8 mouse cellular contexts compared by ENCODE assay signal in the genomic region with DNA sequence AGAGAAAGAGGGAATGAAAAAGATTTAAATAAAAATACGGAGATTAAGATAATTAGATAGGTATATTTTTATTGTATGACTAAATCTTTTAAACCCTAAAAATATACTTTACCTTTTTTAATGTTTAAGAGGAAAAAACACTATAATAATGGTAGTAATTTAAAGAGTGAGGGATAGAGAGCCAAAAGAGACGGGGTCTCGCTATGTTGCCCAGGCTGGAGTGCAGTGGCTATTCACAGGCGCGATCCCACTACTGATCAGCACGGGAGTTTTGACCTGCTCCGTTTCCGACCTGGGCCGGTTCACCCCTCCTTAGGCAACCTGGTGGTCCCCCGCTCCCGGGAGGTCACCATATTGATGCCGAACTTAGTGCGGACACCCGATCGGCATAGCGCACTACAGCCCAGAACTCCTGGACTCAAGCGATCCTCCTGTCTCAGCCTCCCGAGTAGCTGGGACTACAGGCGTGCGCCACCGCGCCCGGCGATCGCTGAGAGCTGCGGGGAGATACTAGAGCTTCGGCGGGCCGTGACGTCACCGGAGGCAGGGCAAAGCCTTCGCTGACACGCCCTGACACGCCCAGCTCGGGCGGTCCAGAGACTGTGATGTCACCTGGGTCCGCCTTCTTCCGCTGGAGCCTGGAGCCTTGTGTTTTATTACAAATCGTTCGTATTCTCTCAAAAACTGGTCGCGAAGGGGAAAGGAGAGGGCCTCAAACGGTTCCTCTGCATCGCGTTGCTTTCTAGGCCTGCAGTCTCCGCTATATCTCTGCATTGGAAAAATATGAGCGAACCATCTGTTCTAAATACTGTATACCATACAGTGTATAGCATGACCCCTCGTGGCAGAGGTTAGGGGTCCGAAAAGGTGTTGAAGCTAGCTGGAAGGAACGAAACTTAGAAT. TPM values are rescaled to one million over a fixed set of nuclear protein-coding genes. Genes with fewer than 3 reads are reported as not detected.
DNase-seq lines count a peak whose midpoint lies in the region; ATAC-seq and TF ChIP-seq lines count a peak whose summit lies in the region.
"Not testable (repeated sequence)": the region's sequence is repeated elsewhere in the genome, so short reads cannot be mapped to it uniquely, and the experiment has no call there.

No protein-coding gene starts in this region.

- peak overlapping the region; percentile 70 for H3K4me2 ChIP-seq in kidney, embryonic 15.5 days

- ATAC-seq in kidney, embryonic 15.5 days (replicated peaks; ENCODE audit: low FRiP score), result peak; percentile 95
- peak; percentile 86 for ATAC-seq in monocyte, adult 5-6 weeks (replicated peaks; ENCODE audit: insufficient number of reproducible peaks, low FRiP score, low TSS enrichment, poor library complexity, severe bottlenecking)

- under 1% methylated on average over 41 of the region's 50 CpGs for WGBS in heart, embryonic 10.5 days
- under 1% methylated on average over 41 of the region's 50 CpGs for whole genome bisulfite sequencing in kidney, embryonic 15.5 days

- peak overlapping the region; percentile 72 for H3K4me3 ChIP-seq in bone marrow macrophage, adult 2 months (ENCODE audit: insufficient read depth, low read length)
- H3K4me3 ChIP-seq in embryonic fibroblast, embryonic 13.5 days (ENCODE audit: insufficient read depth, low read length), result peak overlapping the region; percentile 74
- peak overlapping the region; percentile 67 for H3K4me3 ChIP-seq in heart, embryonic 10.5 days
- peak overlapping the region; percentile 50 for H3K4me3 ChIP-seq in kidney, embryonic 15.5 days (replicated peaks)

- H3K36me3 ChIP-seq in heart, embryonic 10.5 days; kidney, embryonic 15.5 days: not testable (repeated sequence)

- peak overlapping the region; percentile 96 for H3K27ac ChIP-seq in bone marrow macrophage, adult 2 months (ENCODE audit: insufficient read depth, low read depth, low read length)
- peak overlapping the region; percentile 97 for H3K27ac ChIP-seq in embryonic fibroblast, embryonic 13.5 days (ENCODE audit: insufficient read depth, low read length)
- peak overlapping the region; percentile 90 for H3K27ac ChIP-seq in heart, embryonic 10.5 days
- H3K27ac ChIP-seq in kidney, embryonic 15.5 days, result peak overlapping the region; percentile 97

- peak overlapping the region; percentile 59 for H3K9ac ChIP-seq in kidney, embryonic 15.5 days

- H3K4me1 ChIP-seq in bone marrow macrophage, adult 2 months (ENCODE audit: control insufficient read depth, insufficient read depth, low read length), result peaks cover 15% of the 10 kb centered on the region
- H3K4me1 ChIP-seq in embryonic fibroblast, embryonic 13.5 days (ENCODE audit: control insufficient read depth, insufficient read depth, low read length), result not testable (repeated sequence)
- H3K4me1 ChIP-seq in heart, embryonic 10.5 days, result peaks cover 16% of the 10 kb centered on the region; the same call in 1 of the 2 replicates
- peaks cover 18% of the 10 kb centered on the region for H3K4me1 ChIP-seq in kidney, embryonic 15.5 days

- H3K27me3 ChIP-seq in heart, embryonic 10.5 days (ENCODE audit: insufficient read depth, poor library complexity, severe bottlenecking); kidney, embryonic 15.5 days: not testable (repeated sequence)

- not testable (repeated sequence) for TF ChIP-seq CTCF in bone marrow macrophage, adult 2 months (IDR thresholded peaks at IDR 0.05; ENCODE audit: low read depth, low read length); embryonic fibroblast, embryonic 13.5 days (IDR thresholded peaks at IDR 0.05; ENCODE audit: borderline replicate concordance, insufficient read depth, low read length)

- not testable (repeated sequence) for H3K9me3 ChIP-seq in heart, embryonic 10.5 days; kidney, embryonic 15.5 days (replicated peaks)

- TF ChIP-seq POLR2A in bone marrow macrophage, adult 2 months (IDR thresholded peaks at IDR 0.05; ENCODE audit: borderline replicate concordance, low read depth, low read length), result peak; percentile 84; the same call in 1 of the 2 replicates
- TF ChIP-seq POLR2A in embryonic fibroblast, embryonic 13.5 days (IDR thresholded peaks at IDR 0.05; ENCODE audit: low read depth, low read length), result peak; percentile 97

- DNase-seq in A20 (ENCODE audit: low read depth, low spot score) (peak; percentile 100), liver (peak; percentile 99)
- DNase-seq in heart, embryonic 10.5 days (ENCODE audit: low spot score), result peak; percentile 99
- DNase-seq in spleen, postnatal 4 days (ENCODE audit: low spot score in 2 of 2), result peak; percentile 100

RNA-seq across cellular contexts. Expression of a gene that starts 4.3 kb away (rescaled TPM):
- 52.9 and 57.9 TPM in 2 replicates for polyA plus RNA-seq in bone marrow macrophage, adult 2 months (2012; ENCODE audit: insufficient read depth, insufficient read length, missing spikeins)
- polyA plus RNA-seq in embryonic fibroblast, embryonic 13.5 days (2011; ENCODE audit: insufficient read length, low read depth, missing spikeins), result 57.2 and 70.2 TPM in 2 replicates
- polyA plus RNA-seq in heart, embryonic 10.5 days (2016; fragmentation: Nextera tagmentation; extraction: Ambion mirVana), result 68.1 and 78.1 TPM in 2 replicates
- polyA plus RNA-seq in kidney, embryonic 15.5 days (2015; fragmentation: Nextera tagmentation; extraction: Ambion mirVana), result 87.0 and 91.6 TPM in 2 replicates
- total RNA-seq in monocyte, adult 5-6 weeks (2017), result 89.6 to 137 TPM (median 117 TPM) in 3 replicates

RNA-seq across cellular contexts. Expression of a gene that starts 10.7 kb away (rescaled TPM):
- 162 and 174 TPM in 2 replicates for polyA plus RNA-seq in bone marrow macrophage, adult 2 months (2012; ENCODE audit: insufficient read depth, insufficient read length, missing spikeins)
- polyA plus RNA-seq in embryonic fibroblast, embryonic 13.5 days (2011; ENCODE audit: insufficient read length, low read depth, missing spikeins), result 106 and 119 TPM in 2 replicates
- polyA plus RNA-seq in heart, embryonic 10.5 days (2016; fragmentation: Nextera tagmentation; extraction: Ambion mirVana), result 37.1 and 50.4 TPM in 2 replicates
- 45.3 and 47.0 TPM in 2 replicates for polyA plus RNA-seq in kidney, embryonic 15.5 days (2015; fragmentation: Nextera tagmentation; extraction: Ambion mirVana)
- total RNA-seq in monocyte, adult 5-6 weeks (2017), result 213 to 230 TPM (median 223 TPM) in 3 replicates

RNA-seq across cellular contexts. Expression of a gene that starts 11.0 kb away (rescaled TPM):
- polyA plus RNA-seq in bone marrow macrophage, adult 2 months (2012; ENCODE audit: insufficient read depth, insufficient read length, missing spikeins), result not detected in 2 replicates
- not detected in 2 replicates for polyA plus RNA-seq in embryonic fibroblast, embryonic 13.5 days (2011; ENCODE audit: insufficient read length, low read depth, missing spikeins)
- 0.95 and 1.8 TPM in 2 replicates for polyA plus RNA-seq in heart, embryonic 10.5 days (2016; fragmentation: Nextera tagmentation; extraction: Ambion mirVana)
- 1.4 and 1.7 TPM in 2 replicates for polyA plus RNA-seq in kidney, embryonic 15.5 days (2015; fragmentation: Nextera tagmentation; extraction: Ambion mirVana)
- not detected in 3 replicates for total RNA-seq in monocyte, adult 5-6 weeks (2017)

Comparison
In these comparisons a context has a peak if more than half of its experiments do, and no peak if none do; other contexts are left out.
1. Peak in every context shown above with its lines: DNase-seq, ATAC-seq, H3K4me3 ChIP-seq and H3K27ac ChIP-seq.